Mouse (Mus musculus) c-Kit-positive CD71-negative TER-119-negative erythroid progenitor cells, embryonic 14.5 days (primary cell): ENCODE data around the gene H2afj.
"Not testable (repeated sequence)": the region's sequence is repeated elsewhere in the genome, so short reads cannot be mapped to it uniquely, and the experiment has no call there.

Source experiments
- DNase-seq: peaks from one replicate; pipeline ENCODE4 v3.0.0-alpha.2; 2013; ENCODE audit warnings: low read depth

H2afj gene

GRCm38 (mm10) chr6:136808014-136808417 is at the start of gene H2afj:
Gene H2afj, plus strand, starts transcription at chr6:136808244.
- DNase-seq, result peak; percentile 94

GRCm38 (mm10) chr6:136763912-136764311 is 44.1 kb upstream of the H2afj start:
- no peak for DNase-seq

GRCm38 (mm10) chr6:136769143-136769542 is 38.9 kb upstream of the H2afj start:
- DNase-seq, result no peak

- DNase-seq, result no peak
Measured at GRCm38 (mm10) chr6:136769859-136770258, 38.2 kb upstream of the H2afj start.

GRCm38 (mm10) chr6:136776392-136776791 is 31.7 kb upstream of the H2afj start:
- DNase-seq, result no peak

- DNase-seq, result no peak
Measured at GRCm38 (mm10) chr6:136781377-136781986, 26.6 kb upstream of the H2afj start, which contains the start of gene Gucy2c. Gene Gucy2c, minus strand, starts transcription at chr6:136781765.

- no peak for DNase-seq
Measured at GRCm38 (mm10) chr6:136782146-136782545, 25.9 kb upstream of the H2afj start.

GRCm38 (mm10) chr6:136782761-136783160 is 25.3 kb upstream of the H2afj start:
- DNase-seq, result no peak

GRCm38 (mm10) chr6:136789391-136789971 is 18.6 kb upstream of the H2afj start:
- DNase-seq, result no peak

- DNase-seq, result no peak
Measured at GRCm38 (mm10) chr6:136792884-136793758, 14.9 kb upstream of the H2afj start.

- no peak for DNase-seq
Measured at GRCm38 (mm10) chr6:136793831-136794525, 14.1 kb upstream of the H2afj start.

- DNase-seq, result no peak
Measured at GRCm38 (mm10) chr6:136795110-136795509, 12.9 kb upstream of the H2afj start.

- no peak for DNase-seq
Measured at GRCm38 (mm10) chr6:136795850-136796249, 12.2 kb upstream of the H2afj start.

GRCm38 (mm10) chr6:136797874-136798693 is 10.0 kb upstream of the H2afj start:
- not testable (repeated sequence) for DNase-seq

GRCm38 (mm10) chr6:136800710-136801109 is 7.3 kb upstream of the H2afj start:
- no peak for DNase-seq

- DNase-seq, result no peak
Measured at GRCm38 (mm10) chr6:136801274-136801673, 6.8 kb upstream of the H2afj start.

- no peak for DNase-seq
Measured at GRCm38 (mm10) chr6:136803093-136803738, 4.8 kb upstream of the H2afj start.

GRCm38 (mm10) chr6:136803739-136804633 is 4.1 kb upstream of the H2afj start, which contains the start of gene Hist4h4:
Gene Hist4h4, minus strand, starts transcription at chr6:136804415.
- peak; percentile 99 for DNase-seq

GRCm38 (mm10) chr6:136804705-136805408 is 3.2 kb upstream of the H2afj start:
- no peak for DNase-seq
